Mouse (Mus musculus): ENCODE results near the gene Hist2h2ac. TPM values are rescaled to one million over a fixed set of nuclear protein-coding genes. Genes with fewer than 3 reads are reported as not detected.
A peak's percentile ranks its signal among the peaks of the same experiment; 100 is the strongest.
"Not testable (repeated sequence)": the region's sequence is repeated elsewhere in the genome, so short reads cannot be mapped to it uniquely, and the experiment has no call there.

Gene Hist2h2ac
- polyA plus RNA-seq, 1 experiment = not detected

DNA sequence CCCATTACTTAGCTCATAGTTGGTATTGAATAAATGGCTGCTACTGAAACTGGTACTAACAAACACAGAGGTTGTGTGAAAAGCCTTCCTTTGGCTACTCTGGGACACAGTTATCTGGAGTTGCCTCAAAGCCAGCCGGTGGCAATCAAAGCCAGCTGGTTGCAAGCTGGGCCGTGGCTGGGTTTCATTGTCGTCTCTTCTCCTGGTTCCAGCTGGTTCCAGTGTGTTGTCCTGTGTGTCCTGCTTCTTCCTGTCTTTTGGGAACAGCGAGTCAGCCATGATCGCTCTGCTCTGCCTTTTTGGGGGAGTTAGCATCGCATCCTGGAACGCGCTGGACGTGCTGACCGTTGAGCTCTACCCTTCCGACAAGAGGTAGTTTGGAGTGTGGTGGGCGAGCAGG is 27.7 kb downstream of the Hist2h2ac start:
- no peaks in the 10 kb centered on the region for H3K4me1 ChIP-seq (ENCODE audit: control insufficient read depth, insufficient read depth, insufficient read length, low read length)
- H3K27ac ChIP-seq (replicated peaks; ENCODE audit: low read depth, low read length) = no peak overlapping the region
- no peak overlapping the region for H3K4me3 ChIP-seq (ENCODE audit: insufficient read depth, low read depth, low read length)

DNA sequence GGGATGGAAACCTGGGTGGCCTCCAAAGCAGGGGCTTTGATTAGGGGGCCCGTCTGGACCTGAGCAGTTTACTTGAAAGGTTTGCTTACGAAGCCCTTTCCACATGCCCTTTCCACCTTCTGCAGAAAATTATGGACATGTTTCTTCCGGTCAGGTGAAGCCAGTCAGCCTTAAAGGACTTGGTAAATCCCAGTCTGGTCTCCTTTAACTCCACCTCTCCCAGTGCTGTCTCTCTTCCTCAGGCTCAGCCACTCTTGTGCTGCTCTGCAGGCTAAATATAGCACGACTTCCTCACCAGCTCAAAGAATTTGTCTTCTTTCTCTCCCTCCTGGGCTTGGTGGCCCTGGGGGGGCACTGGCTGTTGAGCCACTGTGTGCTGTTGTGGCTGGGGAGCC is 38.3 kb downstream of the Hist2h2ac start:
- Histone ChIP-seq H3K4me1 (ENCODE audit: control insufficient read depth, insufficient read depth, insufficient read length, low read length) (no peaks in the 10 kb centered on the region), H3K27ac (replicated peaks; ENCODE audit: low read depth, low read length) (no peak overlapping the region), H3K4me3 (ENCODE audit: insufficient read depth, low read depth, low read length) (no peak overlapping the region)

DNA sequence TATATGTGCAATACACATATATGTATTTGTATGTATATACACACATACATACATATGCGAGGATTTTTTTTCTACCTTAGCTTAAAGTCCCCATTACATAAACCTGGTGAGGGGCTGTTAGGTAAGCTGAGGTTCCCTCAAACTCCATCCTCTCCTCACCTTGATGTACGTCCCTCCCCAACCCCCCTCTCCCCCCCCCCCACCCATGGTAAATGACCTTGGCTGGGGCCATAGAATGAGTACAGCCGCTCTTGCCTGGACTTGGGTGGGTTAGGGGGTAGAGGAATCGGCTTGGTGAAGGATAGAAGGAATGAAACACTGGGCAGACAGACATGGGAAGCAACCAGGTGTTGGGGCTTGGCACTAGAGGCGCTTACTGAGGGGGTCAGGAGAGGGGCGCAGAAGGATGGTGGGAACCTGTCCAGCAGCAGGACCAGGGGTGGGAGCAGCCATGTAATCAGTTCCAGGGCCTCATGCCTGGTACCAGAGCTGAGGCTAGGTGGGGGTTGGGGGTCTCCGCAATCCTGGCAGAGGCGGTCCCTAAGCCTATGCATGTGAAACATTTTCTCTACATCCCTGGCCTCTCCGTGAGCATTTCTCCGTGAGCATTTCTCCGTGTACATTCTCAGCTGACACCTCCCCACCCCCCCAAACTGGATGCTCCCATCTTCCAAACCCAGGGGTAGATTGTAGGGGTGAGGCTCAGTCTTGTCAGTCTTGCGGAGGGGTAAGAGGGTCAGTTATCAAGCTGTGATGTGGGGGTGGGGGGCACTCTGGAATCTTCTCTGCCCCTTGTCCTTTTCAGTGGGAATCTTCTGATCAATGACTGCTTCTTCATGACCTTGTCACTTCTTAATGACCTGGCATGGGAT is 38.9 kb downstream of the Hist2h2ac start:
- H3K4me3 ChIP-seq (ENCODE audit: insufficient read depth, low read depth, low read length) = no peak overlapping the region
- H3K27ac ChIP-seq (replicated peaks; ENCODE audit: low read depth, low read length) = no peak overlapping the region
- H3K4me1 ChIP-seq (ENCODE audit: control insufficient read depth, insufficient read depth, insufficient read length, low read length) = no peaks in the 10 kb centered on the region

DNA sequence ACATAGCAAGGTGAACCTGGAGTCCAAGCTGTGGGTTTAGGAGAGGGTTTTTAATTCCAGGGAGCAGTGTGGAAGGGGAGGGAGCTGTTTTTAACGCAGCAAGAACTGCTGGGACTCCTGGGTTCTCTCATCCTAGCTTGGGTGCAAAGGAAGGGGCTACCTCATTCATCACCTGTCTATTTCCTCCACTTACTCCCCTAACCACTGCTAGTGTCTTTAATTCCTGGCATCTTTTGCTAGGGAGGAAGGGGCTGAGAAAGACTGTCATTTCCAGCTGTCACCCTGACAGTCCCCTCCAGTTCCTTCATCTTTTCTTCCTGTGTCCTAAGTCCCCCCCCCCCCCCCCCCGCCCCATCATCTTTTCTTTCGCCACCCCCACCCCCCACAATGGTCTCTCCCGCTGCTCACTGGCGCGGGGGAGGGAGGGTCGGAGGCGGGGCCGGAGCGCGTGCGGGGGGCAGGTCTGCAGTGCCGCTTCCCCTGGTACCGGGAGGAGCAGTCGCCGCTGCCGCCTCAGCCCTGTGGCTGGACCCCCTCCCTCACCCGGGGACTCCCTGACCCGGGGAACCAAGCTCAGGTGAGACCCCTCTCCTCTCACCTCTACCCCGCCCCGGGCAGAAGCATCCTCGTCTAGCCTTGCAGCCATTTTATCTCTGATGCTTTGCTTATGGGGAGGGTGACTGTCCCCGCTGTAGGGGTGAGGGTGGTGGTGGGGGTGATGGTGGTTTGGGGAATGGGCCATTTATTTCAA is 39.8 kb downstream of the Hist2h2ac start, which contains the start of gene Sv2a:
Gene Sv2a (plus strand): TSS at position 425 of the 751 bp plus-strand sequence.
- Histone ChIP-seq H3K4me3 (ENCODE audit: insufficient read depth, low read depth, low read length) (peak within 1 kb of the TSS; percentile 31; the same call in 1 of the 2 replicates), H3K27ac (replicated peaks; ENCODE audit: low read depth, low read length) (no peak within 1 kb of the TSS), H3K4me1 (ENCODE audit: control insufficient read depth, insufficient read depth, insufficient read length, low read length) (no peaks in the 10 kb centered on the region)

DNA sequence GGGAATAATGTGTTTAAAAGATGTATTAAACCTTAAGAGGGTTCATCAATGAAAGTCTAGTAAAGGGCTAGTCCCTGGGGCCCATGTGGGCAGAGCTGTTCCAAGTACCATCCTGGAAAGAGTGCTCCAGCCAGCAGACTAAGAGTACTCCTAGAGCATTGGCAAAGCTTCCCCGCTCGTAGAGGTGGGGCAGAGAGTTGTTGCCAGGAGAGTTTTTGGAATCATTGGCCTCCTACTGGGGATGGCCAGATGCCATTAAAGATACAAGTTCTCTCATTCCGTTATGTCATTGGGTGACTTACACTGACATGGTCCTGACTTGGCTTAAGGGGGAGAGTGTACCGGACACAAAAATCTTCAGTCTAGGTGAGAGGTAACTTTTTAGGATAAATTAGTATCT is 41.1 kb downstream of the Hist2h2ac start:
- Histone ChIP-seq H3K4me3 (ENCODE audit: insufficient read depth, low read depth, low read length) (no peak overlapping the region), H3K27ac (replicated peaks; ENCODE audit: low read depth, low read length) (no peak overlapping the region), H3K4me1 (ENCODE audit: control insufficient read depth, insufficient read depth, insufficient read length, low read length) (no peaks in the 10 kb centered on the region)

DNA sequence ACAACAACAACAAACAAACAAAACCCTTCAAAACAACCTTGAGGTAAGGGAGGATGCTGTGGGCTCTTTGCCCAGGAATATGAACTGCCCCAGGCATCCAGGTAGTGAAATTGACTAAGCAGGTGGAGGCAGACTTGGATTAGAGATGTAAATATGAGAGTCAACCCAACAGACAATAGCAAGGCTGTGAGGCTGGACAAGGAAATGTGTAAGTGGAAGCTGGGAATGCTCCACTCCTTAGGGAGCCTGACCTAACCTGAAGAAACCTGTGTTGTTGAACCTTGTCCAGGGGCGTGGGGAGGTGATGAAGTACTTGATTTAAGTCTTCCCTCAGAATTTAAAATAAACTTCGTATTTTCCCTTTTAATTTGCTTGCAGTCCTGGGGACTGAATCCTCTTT is 41.8 kb downstream of the Hist2h2ac start:
- no peak overlapping the region for H3K27ac ChIP-seq (replicated peaks; ENCODE audit: low read depth, low read length)
- no peaks in the 10 kb centered on the region; the same call in 1 of the 2 replicates for H3K4me1 ChIP-seq (ENCODE audit: control insufficient read depth, insufficient read depth, insufficient read length, low read length)
- no peak overlapping the region for H3K4me3 ChIP-seq (ENCODE audit: insufficient read depth, low read depth, low read length)

DNA sequence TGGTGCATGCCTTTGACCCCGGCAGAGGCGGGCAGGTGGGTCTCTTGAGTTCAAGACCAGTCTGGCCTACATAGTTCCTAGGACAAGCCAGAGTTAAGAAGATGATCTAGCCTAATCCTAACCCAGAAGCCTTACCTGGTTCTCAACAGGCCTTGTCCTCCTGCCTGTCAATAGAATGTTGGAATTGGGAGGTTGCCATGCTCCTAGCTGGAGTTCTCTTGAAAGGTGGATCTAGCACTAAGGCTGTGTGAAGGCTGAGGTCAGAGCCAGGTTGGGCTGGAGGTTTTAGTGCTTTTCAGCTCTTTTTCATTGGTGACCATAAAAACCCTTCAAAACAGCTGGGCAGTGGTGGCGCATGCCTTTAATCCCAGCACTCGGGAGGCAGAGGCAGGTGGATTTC is 42.3 kb downstream of the Hist2h2ac start:
- Histone ChIP-seq H3K4me3 (ENCODE audit: insufficient read depth, low read depth, low read length) (no peak overlapping the region), H3K4me1 (ENCODE audit: control insufficient read depth, insufficient read depth, insufficient read length, low read length) (no peaks in the 10 kb centered on the region; the same call in 1 of the 2 replicates), H3K27ac (replicated peaks; ENCODE audit: low read depth, low read length) (no peak overlapping the region)

DNA sequence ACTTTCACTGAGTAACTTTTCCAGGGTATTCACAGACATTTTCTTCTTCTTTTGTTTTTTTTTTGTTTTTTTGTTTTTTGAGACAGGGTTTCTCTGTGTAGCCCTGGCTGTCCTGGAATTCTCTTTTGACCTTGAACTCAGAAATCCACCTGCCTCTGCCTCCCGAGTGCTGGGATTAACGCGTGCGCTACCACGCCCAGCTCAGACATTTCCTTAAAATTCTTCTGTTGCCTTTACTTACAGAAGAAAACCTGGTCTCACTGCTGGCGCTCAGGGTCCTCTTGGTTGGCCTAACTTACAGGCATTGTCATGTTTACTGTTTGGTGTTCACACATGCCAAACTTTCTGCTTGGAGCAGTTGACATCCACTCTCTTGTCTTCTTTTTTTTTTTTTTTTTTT is 45.4 kb downstream of the Hist2h2ac start:
- H3K27ac ChIP-seq (replicated peaks; ENCODE audit: low read depth, low read length) = no peak overlapping the region
- H3K4me1 ChIP-seq (ENCODE audit: control insufficient read depth, insufficient read depth, insufficient read length, low read length) = peaks cover 16% of the 10 kb centered on the region

DNA sequence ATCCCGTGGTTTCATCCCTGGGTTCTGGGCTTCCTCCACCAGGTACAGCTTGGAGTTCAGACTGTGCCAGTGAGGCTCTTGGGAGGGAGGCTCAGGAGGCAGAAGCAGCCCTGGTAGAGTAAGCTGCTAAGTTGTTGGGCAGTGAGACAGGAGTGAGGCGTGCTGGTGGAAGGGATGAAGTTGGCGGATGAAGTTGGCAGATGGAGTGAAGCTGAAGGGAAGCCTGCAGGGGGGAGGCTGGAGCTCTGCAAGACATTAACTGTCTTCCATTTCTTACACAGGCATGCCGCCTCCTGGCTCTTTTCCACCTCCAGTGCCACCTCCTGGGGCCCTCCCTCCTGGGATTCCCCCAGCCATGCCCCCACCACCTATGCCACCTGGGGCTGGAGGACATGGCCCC is 46.6 kb downstream of the Hist2h2ac start:
- H3K4me3 ChIP-seq (ENCODE audit: insufficient read depth, low read depth, low read length); H3K27ac ChIP-seq (replicated peaks; ENCODE audit: low read depth, low read length): not testable (repeated sequence)
- peaks cover 18% of the 10 kb centered on the region for H3K4me1 ChIP-seq (ENCODE audit: control insufficient read depth, insufficient read depth, insufficient read length, low read length)

More for the DNA sequence above, 45.4 kb downstream of the Hist2h2ac start:
- no peak overlapping the region for H3K4me3 ChIP-seq (ENCODE audit: insufficient read depth, low read depth, low read length)

DNA sequence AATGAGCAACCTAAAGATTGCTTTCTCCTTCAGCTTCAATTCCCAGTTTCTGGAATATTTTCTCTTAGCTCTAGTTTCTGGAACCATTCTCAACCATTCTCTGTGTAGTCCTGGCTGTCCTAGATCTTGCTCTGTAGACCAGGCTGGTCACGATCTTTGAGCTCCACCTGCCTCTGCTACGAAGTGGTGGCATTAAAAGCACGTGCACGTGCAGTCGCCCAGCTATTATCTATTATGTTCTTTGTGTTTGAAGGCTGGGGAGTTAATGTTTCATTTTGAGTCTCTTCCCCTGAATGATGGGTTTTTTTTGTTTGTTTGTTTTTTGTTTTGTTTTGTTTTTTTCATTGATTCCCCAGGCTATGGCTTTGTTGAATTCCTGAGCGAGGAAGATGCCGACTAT is 47.5 kb downstream of the Hist2h2ac start:
- Histone ChIP-seq H3K4me1 (ENCODE audit: control insufficient read depth, insufficient read depth, insufficient read length, low read length) (peaks cover 18% of the 10 kb centered on the region), H3K4me3 (ENCODE audit: insufficient read depth, low read depth, low read length) (peak overlapping the region; percentile 98), H3K27ac (replicated peaks; ENCODE audit: low read depth, low read length) (no peak overlapping the region)

DNA sequence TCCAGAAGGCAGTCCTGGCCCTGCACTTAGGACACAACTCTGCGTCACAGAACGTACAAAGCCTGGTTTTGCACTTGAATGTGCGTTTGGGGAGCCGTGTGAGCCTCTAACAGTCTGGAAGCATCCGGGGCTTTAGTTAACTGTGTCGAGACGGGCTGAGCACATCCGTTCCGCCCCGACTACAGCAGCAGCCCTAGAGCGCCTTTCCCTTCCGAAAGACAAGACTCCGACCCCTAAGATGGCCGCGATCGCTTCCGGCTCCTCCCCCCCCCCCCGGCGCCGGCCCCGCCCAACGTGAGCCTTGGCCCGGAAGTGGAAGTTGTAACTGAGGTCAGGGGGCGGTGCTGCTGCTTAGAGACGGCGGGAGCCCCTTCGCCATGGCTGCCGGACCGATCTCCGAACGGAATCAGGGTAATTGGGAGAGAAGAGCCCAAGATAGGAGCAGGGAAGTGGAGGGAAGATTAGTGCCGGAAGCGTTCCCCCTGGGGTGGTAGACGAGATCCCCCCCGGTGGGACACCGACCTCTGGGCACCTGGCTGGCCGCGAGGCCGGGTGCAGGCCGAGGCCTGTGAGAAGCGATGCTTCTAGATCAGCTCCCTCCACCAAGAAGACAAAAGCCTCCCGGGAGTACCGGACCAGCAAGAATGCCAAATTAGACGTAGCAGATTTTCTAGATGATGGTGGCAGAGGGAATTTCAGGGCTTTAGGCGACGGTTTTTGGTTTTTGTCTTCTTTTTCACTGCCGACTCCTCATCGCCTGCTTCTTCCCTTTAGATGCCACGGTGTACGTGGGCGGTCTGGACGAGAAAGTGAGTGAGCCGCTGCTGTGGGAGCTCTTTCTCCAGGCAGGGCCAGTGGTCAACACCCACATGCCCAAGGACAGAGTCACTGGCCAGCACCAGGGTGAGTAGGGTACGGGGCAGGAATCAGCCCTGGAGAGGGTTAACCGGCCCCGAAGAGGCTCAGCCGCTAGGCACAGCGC is 48.2 kb downstream of the Hist2h2ac start, which contains the start of gene Sf3b4:
Gene Sf3b4 (plus strand): TSS at position 136 of the 982 bp plus-strand sequence.
- peak within 1 kb of the TSS; percentile 98 for H3K4me3 ChIP-seq (ENCODE audit: insufficient read depth, low read depth, low read length)
- peak within 1 kb of the TSS; percentile 96 for H3K27ac ChIP-seq (replicated peaks; ENCODE audit: low read depth, low read length)
- H3K4me1 ChIP-seq (ENCODE audit: control insufficient read depth, insufficient read depth, insufficient read length, low read length) = peaks cover 18% of the 10 kb centered on the region

DNA sequence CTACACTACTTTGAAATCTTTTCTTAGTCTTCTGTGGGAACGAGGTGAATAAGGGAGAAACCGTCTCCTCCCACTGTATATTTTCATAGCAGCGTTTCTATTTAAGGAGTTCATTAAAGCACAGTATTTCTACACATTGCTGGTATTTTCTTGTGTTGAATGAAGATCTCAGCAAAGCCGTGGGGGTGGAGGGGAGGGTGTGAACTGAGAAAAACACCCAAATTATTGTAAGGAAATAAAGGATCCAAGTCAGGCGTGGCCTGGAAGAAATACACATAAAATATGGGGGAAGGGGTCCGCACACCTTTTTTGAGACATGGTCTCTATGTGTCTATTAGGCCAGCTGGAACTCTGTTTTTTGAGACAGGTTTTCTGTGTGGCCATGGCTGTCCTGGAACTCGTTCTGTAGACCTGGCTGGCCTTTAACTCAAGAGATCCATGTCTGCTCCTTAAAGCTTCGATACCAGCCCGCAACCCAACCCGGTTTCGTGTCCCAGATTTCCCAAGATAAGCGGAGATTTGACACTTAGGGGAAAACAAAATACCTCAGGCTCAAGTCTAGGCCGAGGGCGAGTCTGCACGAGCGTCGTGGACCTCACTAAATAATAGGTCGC is 49.0 kb downstream of the Hist2h2ac start:
- Histone ChIP-seq H3K4me3 (ENCODE audit: insufficient read depth, low read depth, low read length) (peak overlapping the region; percentile 77), H3K4me1 (ENCODE audit: control insufficient read depth, insufficient read depth, insufficient read length, low read length) (peaks cover 18% of the 10 kb centered on the region), H3K27ac (replicated peaks; ENCODE audit: low read depth, low read length) (peak overlapping the region; percentile 96)

DNA sequence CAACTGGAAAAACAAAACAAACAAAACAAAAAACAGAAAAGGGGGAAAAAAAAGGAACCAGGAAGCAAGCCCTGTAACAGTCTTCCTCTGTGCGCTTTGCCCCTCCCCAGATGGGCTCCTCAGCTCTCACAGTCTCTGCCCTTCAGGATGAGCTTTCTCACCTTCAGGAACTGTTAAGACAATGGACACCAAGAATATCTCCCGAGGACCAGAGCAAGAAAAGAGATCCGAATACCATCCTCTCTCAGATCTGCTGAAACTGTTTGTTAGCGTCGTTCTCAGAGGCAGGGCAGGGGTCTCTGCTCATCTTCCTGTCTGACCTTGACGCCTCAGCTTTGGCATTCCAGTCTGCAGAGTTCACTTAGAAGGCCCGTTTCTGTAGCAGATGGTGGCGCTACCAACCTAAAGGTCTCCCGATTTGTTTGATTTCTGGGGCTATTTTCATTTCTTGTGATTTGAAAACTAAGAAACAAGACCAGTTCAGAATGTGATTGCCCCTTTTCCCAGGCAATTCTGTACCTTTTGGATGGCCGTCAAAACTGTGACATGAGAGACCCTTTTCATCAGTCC is 49.6 kb downstream of the Hist2h2ac start:
- Histone ChIP-seq H3K4me3 (ENCODE audit: insufficient read depth, low read depth, low read length) (peak overlapping the region; percentile 77), H3K27ac (replicated peaks; ENCODE audit: low read depth, low read length) (peak overlapping the region; percentile 96), H3K4me1 (ENCODE audit: control insufficient read depth, insufficient read depth, insufficient read length, low read length) (peaks cover 18% of the 10 kb centered on the region)
